Mouse (Mus musculus) limb, embryonic 13.5 days (tissue): ENCODE data around the gene Ovol3. TPM values are rescaled to one million over a fixed set of nuclear protein-coding genes. Genes with fewer than 3 reads are reported as not detected.
"Not testable (repeated sequence)": the region's sequence is repeated elsewhere in the genome, so short reads cannot be mapped to it uniquely, and the experiment has no call there.

ENCODE experiments used
- ATAC-seq: fragments of 200-750 bp; cut with Nextera tagmentation; 2 replicates; pipeline ENCODE4 v1.8.0; 2017; ENCODE audit warnings: low read depth, moderate number of reproducible peaks, moderate TSS enrichment; ENCODE audit not compliant: low FRiP score
- H3K27ac ChIP-seq: fragments of 300-500 bp; sonication (generic); 2 replicates; pipeline ENCODE4 v1.5.1; 2015; ENCODE audit warnings: inconsistent platforms, mild to moderate bottlenecking, moderate library complexity
- H3K27me3 ChIP-seq: fragments of 300-500 bp; sonication (generic); 2 replicates; pipeline ENCODE4 v1.6.1; 2015; ENCODE audit warnings: mild to moderate bottlenecking, inconsistent platforms
- H3K36me3 ChIP-seq: fragments of 300-500 bp; sonication (generic); 2 replicates; pipeline ENCODE4 v1.6.1; 2015; ENCODE audit warnings: inconsistent platforms, mild to moderate bottlenecking, moderate library complexity
- H3K4me1 ChIP-seq: fragments of 300-500 bp; sonication (generic); 2 replicates; pipeline ENCODE4 v1.6.1; 2015; ENCODE audit warnings: inconsistent platforms
- H3K4me2 ChIP-seq: fragments of 300-500 bp; sonication (generic); replicated peaks from 2 replicates; pipeline ENCODE4 v1.6.1; 2015; ENCODE audit warnings: inconsistent platforms, mild to moderate bottlenecking, moderate library complexity
- H3K4me3 ChIP-seq: fragments of 300-500 bp; sonication (generic); 2 replicates; pipeline ENCODE4 v1.5.1; 2015; ENCODE audit warnings: moderate library complexity, mild to moderate bottlenecking, inconsistent platforms
- H3K9ac ChIP-seq: fragments of 300-500 bp; sonication (generic); 2 replicates; pipeline ENCODE4 v1.6.1; 2015; ENCODE audit warnings: mild to moderate bottlenecking, inconsistent platforms
- H3K9me3 ChIP-seq: fragments of 300-500 bp; sonication (generic); 2 replicates; pipeline ENCODE4 v1.6.1; 2016; ENCODE audit warnings: inconsistent platforms
- WGBS: fragments of 180-500 bp; shearing (Covaris S2); methylation state at CpG from one replicate; pipeline ENCODE4 v1.1.7; 2015; 5-methylcytosine and 5-hydroxymethylcytosine counted together
- polyA plus RNA-seq: library from polyadenylated mRNA; unstranded; fragments of >200 nt; fragmentation: Nextera tagmentation; extraction: Ambion mirVana; gene quantifications from 2 replicates; pipeline ENCODE4 v1.2.1, GENCODE M21; 2015

The Ovol3 gene
- polyA plus RNA-seq, 1 experiment from 2014 or later, result 0.28 TPM

GRCm38 (mm10) chr7:30200661-30201060 is 34.9 kb downstream of the Ovol3 start:
- H3K4me2 ChIP-seq, ATAC-seq: not testable (repeated sequence)

GRCm38 (mm10) chr7:30200200-30200599 is 35.3 kb downstream of the Ovol3 start:
- H3K4me3 ChIP-seq, result no peak overlapping the region
- H3K27ac ChIP-seq, result no peak overlapping the region
- H3K9me3 ChIP-seq, result no peaks in the 10 kb centered on the region
- H3K27me3 ChIP-seq, result no peaks in the 10 kb centered on the region
- no peak for ATAC-seq
- H3K4me2 ChIP-seq, result no peak overlapping the region
- peaks cover 39% of the 10 kb centered on the region for H3K4me1 ChIP-seq
- H3K36me3 ChIP-seq, result no peaks in the 10 kb centered on the region
- 0 out of 2 replicates have a peak overlapping the region, but pooled peaks have one; percentile 6 for H3K9ac ChIP-seq
- WGBS, result 69% methylated on average over 5 of the region's 5 CpGs

More at GRCm38 (mm10) chr7:30200661-30201060, 34.9 kb downstream of the Ovol3 start:
- H3K4me1 ChIP-seq, result peaks cover 35% of the 10 kb centered on the region
- H3K9me3 ChIP-seq, H3K4me3 ChIP-seq, H3K27me3 ChIP-seq, H3K9ac ChIP-seq, H3K36me3 ChIP-seq, H3K27ac ChIP-seq: not testable (repeated sequence)
- WGBS, result 84% methylated on average over 5 of the region's 5 CpGs

- no peak overlapping the region for H3K27ac ChIP-seq
- ATAC-seq, result no peak
- H3K4me3 ChIP-seq, result no peak overlapping the region
- H3K36me3 ChIP-seq, result no peaks in the 10 kb centered on the region
- H3K4me1 ChIP-seq, result peaks cover 41% of the 10 kb centered on the region
- H3K4me2 ChIP-seq, result no peak overlapping the region
- no peaks in the 10 kb centered on the region for H3K9me3 ChIP-seq
- no peak overlapping the region for H3K9ac ChIP-seq
- 71% methylated on average over 18 of the region's 18 CpGs for WGBS
- no peaks in the 10 kb centered on the region for H3K27me3 ChIP-seq
These were observed 35.9 kb downstream of the Ovol3 start for GRCm38 (mm10) chr7:30199498-30200139.

- ATAC-seq, result no peak
These were observed 37.0 kb downstream of the Ovol3 start, which contains the start of gene Capns1 for GRCm38 (mm10) chr7:30198481-30198971. Gene Capns1 (minus strand): TSS chr7:30198811.

GRCm38 (mm10) chr7:30197592-30198129 is 37.9 kb downstream of the Ovol3 start:
- Histone ChIP-seq H3K4me3 (no peak overlapping the region), H3K27ac (no peak overlapping the region; the same call in 1 of the 2 replicates), H3K9me3 (no peaks in the 10 kb centered on the region), H3K4me1 (peaks cover 51% of the 10 kb centered on the region), H3K27me3 (no peaks in the 10 kb centered on the region), H3K36me3 (no peaks in the 10 kb centered on the region), H3K4me2 (no peak overlapping the region), H3K9ac (no peak overlapping the region)
- 63% methylated on average over 5 of the region's 5 CpGs for WGBS
- no peak for ATAC-seq

More at GRCm38 (mm10) chr7:30198481-30198971, 37.0 kb downstream of the Ovol3 start, which contains the start of gene Capns1:
- Histone ChIP-seq H3K27ac (peak within 1 kb of the TSS; percentile 44; the same call in 1 of the 2 replicates), H3K4me1 (peaks cover 42% of the 10 kb centered on the region), H3K9ac (no peak within 1 kb of the TSS), H3K27me3 (no peaks in the 10 kb centered on the region), H3K36me3 (no peaks in the 10 kb centered on the region), H3K4me2 (peak within 1 kb of the TSS; percentile 49), H3K9me3 (no peaks in the 10 kb centered on the region), H3K4me3 (peak within 1 kb of the TSS; percentile 6; the same call in 1 of the 2 replicates)
- 9% methylated on average over 8 of the region's 8 CpGs for WGBS

- no peaks in the 10 kb centered on the region for H3K27me3 ChIP-seq
- H3K4me1 ChIP-seq, result peaks cover 48% of the 10 kb centered on the region
- no peak for ATAC-seq
- H3K9me3 ChIP-seq, result no peaks in the 10 kb centered on the region
- no peak overlapping the region for H3K9ac ChIP-seq
- no peak overlapping the region for H3K4me3 ChIP-seq
- no peak overlapping the region for H3K4me2 ChIP-seq
- no peak overlapping the region for H3K27ac ChIP-seq
- WGBS, result 72% methylated on average over 3 of the region's 6 CpGs
- peaks cover 13% of the 10 kb centered on the region for H3K36me3 ChIP-seq
These were observed 39.4 kb downstream of the Ovol3 start for GRCm38 (mm10) chr7:30196171-30196570.

- no peaks in the 10 kb centered on the region for H3K27me3 ChIP-seq
- no peak overlapping the region for H3K9ac ChIP-seq
- H3K4me1 ChIP-seq, result peaks cover 44% of the 10 kb centered on the region
- ATAC-seq, result no peak
- peak overlapping the region; percentile 75 for H3K4me2 ChIP-seq
- H3K4me3 ChIP-seq, result no peak overlapping the region
- peaks cover 20% of the 10 kb centered on the region for H3K36me3 ChIP-seq
- no peak overlapping the region for H3K27ac ChIP-seq
- 64% methylated on average over 6 of the region's 6 CpGs for WGBS
- no peaks in the 10 kb centered on the region for H3K9me3 ChIP-seq
These were observed 40.1 kb downstream of the Ovol3 start for GRCm38 (mm10) chr7:30195461-30195860.

- H3K4me3 ChIP-seq, result peak overlapping the region; percentile 72
- no peaks in the 10 kb centered on the region for H3K9me3 ChIP-seq
- under 1% methylated on average over 28 of the region's 28 CpGs for WGBS
- H3K4me2 ChIP-seq, result peak overlapping the region; percentile 75
- H3K36me3 ChIP-seq, result peaks cover 25% of the 10 kb centered on the region
- H3K4me1 ChIP-seq, result peaks cover 38% of the 10 kb centered on the region
- no peaks in the 10 kb centered on the region for H3K27me3 ChIP-seq
- H3K9ac ChIP-seq, result peak overlapping the region; percentile 76
- peak; percentile 89 for ATAC-seq
- H3K27ac ChIP-seq, result peak overlapping the region; percentile 85
These were observed 40.6 kb downstream of the Ovol3 start for GRCm38 (mm10) chr7:30194884-30195283.

- Histone ChIP-seq H3K4me1 (peaks cover 32% of the 10 kb centered on the region), H3K4me2 (peak overlapping the region; percentile 75), H3K9me3 (no peaks in the 10 kb centered on the region), H3K27ac (peak overlapping the region; percentile 85), H3K9ac (peak overlapping the region; percentile 76), H3K36me3 (peaks cover 30% of the 10 kb centered on the region), H3K27me3 (no peaks in the 10 kb centered on the region), H3K4me3 (peak overlapping the region; percentile 72)
- 0% methylated on average over 26 of the region's 26 CpGs for WGBS
- peak; percentile 28; the same call in 1 of the 2 replicates for ATAC-seq
These were observed 41.3 kb downstream of the Ovol3 start for GRCm38 (mm10) chr7:30194101-30194831.

- Histone ChIP-seq H3K9ac (peak overlapping the region; percentile 76), H3K4me2 (peak overlapping the region; percentile 75), H3K9me3 (no peaks in the 10 kb centered on the region), H3K27ac (peak overlapping the region; percentile 85; the same call in 1 of the 2 replicates), H3K4me3 (peak overlapping the region; percentile 72), H3K27me3 (no peaks in the 10 kb centered on the region), H3K36me3 (peaks cover 36% of the 10 kb centered on the region), H3K4me1 (peaks cover 30% of the 10 kb centered on the region)
- WGBS, result under 1% methylated on average over 26 of the region's 26 CpGs
- peak; percentile 51 for ATAC-seq
These were observed 41.9 kb downstream of the Ovol3 start for GRCm38 (mm10) chr7:30193581-30194100.

GRCm38 (mm10) chr7:30193013-30193412 is 42.5 kb downstream of the Ovol3 start:
- ATAC-seq, result no peak
- peaks cover 26% of the 10 kb centered on the region for H3K4me1 ChIP-seq
- no peak overlapping the region for H3K27ac ChIP-seq

More at GRCm38 (mm10) chr7:30193013-30193412, 42.5 kb downstream of the Ovol3 start:
- 18% methylated on average over 9 of the region's 9 CpGs for WGBS
- Histone ChIP-seq H3K4me3 (peak overlapping the region; percentile 72), H3K4me2 (peak overlapping the region; percentile 75), H3K9ac (peak overlapping the region; percentile 76), H3K9me3 (no peaks in the 10 kb centered on the region), H3K36me3 (peaks cover 42% of the 10 kb centered on the region), H3K27me3 (no peaks in the 10 kb centered on the region)
